Mouse (Mus musculus) ES-E14 (cell line): ENCODE data around the gene Magi3. TPM values are rescaled to one million over a fixed set of nuclear protein-coding genes. Genes with fewer than 3 reads are reported as not detected.
A peak's percentile ranks its signal among the peaks of the same experiment; 100 is the strongest.

Experiments
- DNase-seq: peaks from one replicate; pipeline ENCODE4 v3.0.0-alpha.2; 2013; ENCODE audit warnings: low read depth, low spot score
- H3K27ac ChIP-seq: 2 replicates; pipeline ENCODE4 v1.5.1; 2012; ENCODE audit warnings: low read depth, mild to moderate bottlenecking, low read length, moderate library complexity, mixed read lengths; ENCODE audit not compliant: poor library complexity, insufficient read depth, severe bottlenecking
- H3K36me3 ChIP-seq: 2 replicates; pipeline ENCODE4 v1.6.1; 2012; ENCODE audit warnings: mild to moderate bottlenecking, low read length, moderate library complexity, mixed read lengths; ENCODE audit not compliant: control insufficient read depth, poor library complexity, insufficient read depth, severe bottlenecking
- H3K4me1 ChIP-seq, 2 experiments: fragments of 150-350 bp in 1 of 2; sonication (generic) in 1 of 2; 2 replicates each; pipeline ENCODE4 v1.6.1; 2012; ENCODE audit warnings: low read length in 2 of 2, mild to moderate bottlenecking in 1 of 2, mixed read lengths in 1 of 2; ENCODE audit not compliant: control insufficient read depth in 2 of 2, insufficient read depth in 2 of 2, poor library complexity in 1 of 2
- H3K4me3 ChIP-seq, 2 experiments: fragments of 150-350 bp in 1 of 2; sonication (generic) in 1 of 2; 2 replicates each; pipeline ENCODE4 v1.5.1; 2012; ENCODE audit warnings: low read length in 2 of 2, low read depth in 1 of 2, mild to moderate bottlenecking in 1 of 2, mixed read lengths in 1 of 2; ENCODE audit not compliant: insufficient read depth in 1 of 2, poor library complexity in 1 of 2, severe bottlenecking in 1 of 2
- H3K9ac ChIP-seq: 2 replicates; pipeline ENCODE4 v1.6.1; 2012; ENCODE audit warnings: low read depth, mild to moderate bottlenecking, low read length, mixed read lengths; ENCODE audit not compliant: poor library complexity, insufficient read depth, severe bottlenecking
- H3K9me3 ChIP-seq: fragments of 150-350 bp; sonication (generic); 2 replicates; pipeline ENCODE4 v1.6.1; 2012; ENCODE audit warnings: low read depth, mild to moderate bottlenecking, low read length; ENCODE audit not compliant: control insufficient read depth, insufficient read depth
- CHD2 ChIP-seq: IDR thresholded peaks from 2 replicates; pipeline ENCODE4 v1.6.1; 2014; ENCODE audit warnings: mild to moderate bottlenecking, low read depth, low read length, inconsistent platforms
- HCFC1 ChIP-seq: IDR thresholded peaks from 2 replicates; pipeline ENCODE4 v1.6.1; 2012; ENCODE audit warnings: low read length, inconsistent platforms, borderline replicate concordance; ENCODE audit not compliant: insufficient read depth
- MAFK ChIP-seq: IDR thresholded peaks from 2 replicates; pipeline ENCODE4 v1.6.1; 2014; ENCODE audit warnings: mild to moderate bottlenecking, low read depth, low read length, inconsistent platforms; ENCODE audit not compliant: insufficient read depth
- ZC3H11A ChIP-seq: IDR thresholded peaks from 2 replicates; pipeline ENCODE4 v1.6.1; 2012; ENCODE audit warnings: low read depth, mild to moderate bottlenecking, inconsistent platforms, low read length, borderline replicate concordance
- ZNF384 ChIP-seq: IDR thresholded peaks from 2 replicates; pipeline ENCODE4 v1.6.1; 2012; ENCODE audit warnings: low read depth, low read length, inconsistent platforms
- in situ Hi-C, 2 experiments: fragments of 600-800 bp; cut with MboI; formaldehyde crosslinking; loops; one replicate each; pipeline ENCODE4 v1.15.1; 2025; ENCODE audit warnings: low sequenced_read_pairs in 2 of 2, inconsistent platforms in 1 of 2; ENCODE audit not compliant: unreplicated experiment in 2 of 2
- total RNA-seq: library from RNA; depleted of rRNA; stranded (reverse); fragments of 300-350 nt; gene quantifications from 2 replicates; pipeline ENCODE4 v1.2.3, GENCODE M21; 2012

Magi3 gene
- total RNA-seq, 1 experiment = 10.6 TPM

GRCm38 (mm10) chr3:104235099-104235498 is 14.9 kb upstream of the Magi3 start:
- no peak overlapping the region for H3K4me3 ChIP-seq
- H3K36me3 ChIP-seq = no peaks in the 10 kb centered on the region
- H3K9ac ChIP-seq = no peak overlapping the region
- H3K4me1 ChIP-seq = no peaks in the 10 kb centered on the region
- no peak overlapping the region for H3K27ac ChIP-seq
- in situ Hi-C loops = no loop called here
- no peak for DNase-seq
- H3K9me3 ChIP-seq = no peaks in the 10 kb centered on the region
- TF ChIP-seq CHD2 (no peak), HCFC1 (no peak), ZNF384 (no peak), MAFK (no peak), ZC3H11A (no peak)

DNA sequence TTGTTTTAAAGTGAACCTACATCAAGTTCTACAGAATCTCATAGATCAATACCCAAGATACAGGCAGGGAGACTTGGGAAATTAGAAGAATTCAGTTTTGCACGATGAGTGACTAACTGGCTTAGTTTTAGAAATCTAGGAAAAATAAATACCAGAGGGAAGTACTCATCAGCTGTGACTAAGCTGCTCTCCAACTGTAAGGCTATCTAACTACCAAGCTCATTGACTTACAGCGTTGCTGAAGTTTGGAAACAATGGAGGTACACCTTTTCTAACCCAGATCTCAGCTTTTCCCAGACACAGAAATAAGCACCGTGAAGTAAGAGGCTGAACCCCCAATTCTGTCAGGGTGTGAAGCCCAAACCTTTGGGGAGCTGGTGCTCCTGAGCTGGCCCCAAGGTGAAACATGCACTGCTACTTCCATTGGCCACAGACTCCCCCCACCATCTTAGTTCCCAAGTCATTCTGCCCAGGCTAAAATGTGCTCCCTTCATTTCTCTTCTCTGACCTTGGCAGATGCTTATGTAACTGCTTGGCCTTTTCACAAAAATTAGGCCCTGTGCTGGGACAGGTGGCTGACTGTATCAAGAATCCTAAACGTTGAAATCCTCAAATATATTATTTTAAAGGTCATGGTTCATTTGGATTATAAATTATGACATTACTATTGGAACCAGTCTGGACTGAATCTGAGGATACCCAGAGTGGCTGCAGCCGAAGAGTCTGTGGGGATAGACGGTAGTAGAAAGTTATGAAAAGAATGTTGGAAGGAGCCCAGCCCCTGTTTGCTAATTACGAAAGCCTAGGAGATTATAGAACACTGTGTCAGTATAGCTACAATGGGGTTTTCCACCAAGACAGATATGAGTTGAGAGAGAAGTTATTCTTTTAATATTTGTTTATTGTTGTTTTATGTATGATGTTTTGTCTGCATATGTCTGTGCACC is 13.5 kb upstream of the Magi3 start:
- H3K27ac ChIP-seq = no peak overlapping the region
- H3K4me3 ChIP-seq = no peak overlapping the region
- no peaks in the 10 kb centered on the region for H3K4me1 ChIP-seq
- in situ Hi-C loops = no loop called here
- TF ChIP-seq ZC3H11A (no peak), HCFC1 (no peak), ZNF384 (no peak), CHD2 (no peak), MAFK (no peak)
- no peaks in the 10 kb centered on the region for H3K9me3 ChIP-seq
- no peak overlapping the region for H3K9ac ChIP-seq
- no peak for DNase-seq
- H3K36me3 ChIP-seq = no peaks in the 10 kb centered on the region

GRCm38 (mm10) chr3:104227438-104228111 is 7.4 kb upstream of the Magi3 start:
- in situ Hi-C loops = no loop called here

GRCm38 (mm10) chr3:104226731-104227130 is 6.6 kb upstream of the Magi3 start:
- TF ChIP-seq ZNF384 (no peak), MAFK (no peak)
- Histone ChIP-seq H3K9ac (no peak overlapping the region), H3K4me3 (no peak overlapping the region), H3K4me1 (peaks cover 6 to 10% of the 10 kb centered on the region in 2 experiments; a peak in 3 of 4 replicates), H3K9me3 (no peaks in the 10 kb centered on the region), H3K27ac (no peak overlapping the region), H3K36me3 (no peaks in the 10 kb centered on the region)
- DNase-seq = no peak
- in situ Hi-C loops = no loop called here

More at GRCm38 (mm10) chr3:104227438-104228111, 7.4 kb upstream of the Magi3 start:
- H3K36me3 ChIP-seq = no peaks in the 10 kb centered on the region
- H3K9ac ChIP-seq = no peak overlapping the region
- H3K4me1 ChIP-seq = peaks cover 6 to 10% of the 10 kb centered on the region in 2 experiments; a peak in 3 of 4 replicates
- H3K4me3 ChIP-seq = no peak overlapping the region; a peak in 1 of 4 replicates
- TF ChIP-seq HCFC1 (no peak), ZNF384 (no peak), CHD2 (no peak), ZC3H11A (no peak), MAFK (no peak)
- no peak overlapping the region for H3K27ac ChIP-seq
- no peaks in the 10 kb centered on the region for H3K9me3 ChIP-seq
- DNase-seq = peak; percentile 85
